Mouse (Mus musculus) CD4-positive, CD25-positive, alpha-beta regulatory T cell, adult 4 months (primary cell): ENCODE data around the gene Crtam. TPM values are rescaled to one million over a fixed set of nuclear protein-coding genes. Genes with fewer than 3 reads are reported as not detected.

Experiments
- polyA plus RNA-seq, 2 experiments: library from polyadenylated mRNA; unstranded; fragments of 100-300 nt; shearing (Covaris generic); gene quantifications; one replicate each; pipeline ENCODE4 v1.2.1; 2017

Gene Crtam
- polyA plus RNA-seq, 2 experiments from 2014 or later, result 1.1 to 1.2 TPM

Other genes with a start within 250 kb of the Crtam start
- gene Hspa8, start 203.6 kb downstream of the Crtam start, polyA plus RNA-seq, result 1,000 to 10,000 TPM; 3,203 to 3,707 TPM
- gene Bsx, start 130.5 kb downstream of the Crtam start, polyA plus RNA-seq, result not detected
- gene Jhy, start 40.5 kb downstream of the Crtam start, polyA plus RNA-seq, result not detected
- gene Ubash3b, start 157.1 kb upstream of the Crtam start, polyA plus RNA-seq, result 10 to 100 TPM; 25.1 to 27.5 TPM